Mouse (Mus musculus): Measurements from ENCODE around the gene Cks2.

GRCm38 (mm10) chr13:51602764-51603163 lies 42.3 kb upstream of the Cks2 start:
- TF ChIP-seq CTCF (IDR thresholded peaks at IDR 0.05): no peak
- TF ChIP-seq EP300 (IDR thresholded peaks at IDR 0.05): no peak
